Mouse (Mus musculus): ENCODE data around the gene Clcn2. TPM values are rescaled to one million over a fixed set of nuclear protein-coding genes. Genes with fewer than 3 reads are reported as not detected.
A peak's percentile ranks its signal among the peaks of the same experiment; 100 is the strongest.

Gene Clcn2
- 4.6 and 16.9 TPM in 2 replicates for total RNA-seq (2014; rRNA removed; ENCODE audit: low replicate concordance)
- polyA plus RNA-seq (2015; fragmentation: Nextera tagmentation; extraction: Ambion mirVana) = 1.4 and 1.9 TPM in 2 replicates

DNA sequence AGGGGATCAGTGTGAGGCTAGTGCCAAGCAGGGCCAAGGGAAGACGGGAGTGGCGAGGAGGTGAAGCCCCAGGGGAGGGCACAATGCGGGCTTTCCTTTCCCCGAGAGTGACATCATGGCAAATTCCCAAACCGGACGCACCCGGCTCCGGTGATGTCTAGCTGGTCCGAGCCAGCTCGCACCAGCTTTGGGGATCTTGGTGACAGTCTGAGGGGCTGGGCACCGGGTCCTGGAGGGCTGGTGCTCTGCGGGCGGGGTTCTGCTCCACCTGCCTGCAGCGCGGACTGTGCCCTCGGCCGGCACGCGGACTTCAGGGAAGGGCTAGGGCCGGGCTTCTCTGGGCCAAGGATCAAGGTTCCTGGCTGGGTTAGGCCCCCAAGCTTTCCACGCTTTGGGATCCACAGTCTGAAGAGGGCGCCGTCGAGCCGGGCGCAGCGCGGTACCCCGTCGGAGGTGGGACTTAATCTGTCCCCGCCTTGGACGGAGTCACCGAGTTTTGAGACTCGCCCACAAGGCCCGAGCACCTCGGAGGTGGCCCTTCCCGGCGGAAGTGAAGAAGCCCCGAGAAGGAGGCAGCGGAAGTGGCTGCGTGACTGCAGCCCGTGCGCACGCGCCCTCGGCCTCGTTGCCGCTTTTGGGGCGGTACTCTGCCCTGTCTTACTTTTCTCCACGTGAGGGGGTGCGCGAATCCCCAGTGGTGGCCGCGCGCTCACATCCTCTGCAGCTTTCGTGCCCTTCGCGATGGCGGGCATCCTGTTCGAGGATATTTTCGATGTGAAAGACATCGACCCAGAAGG, at the start of gene Clcn2, which contains the start of gene Polr2h:
Gene Clcn2, minus strand, starts transcription at position 566 of the 797 bp plus-strand sequence.
Gene Polr2h, plus strand, starts transcription at position 485 of the 797 bp plus-strand sequence.
- Histone ChIP-seq H3K27me3 (ENCODE audit: control insufficient read depth, insufficient read depth, low read length) (no peaks in the 10 kb centered on the region), H3K9me3 (replicated peaks; ENCODE audit: control insufficient read depth, low read length) (no peaks in the 10 kb centered on the region), H3K4me2 (ENCODE audit: low read depth, low read length) (peak within 1 kb of the TSS; percentile 95), H3K4me3 (ENCODE audit: low read depth, low read length) (peak within 1 kb of the TSS; percentile 64), H3K4me1 (ENCODE audit: control insufficient read depth, insufficient read depth) (0 out of 2 replicates have a peak, but pooled peaks cover 17% of the 10 kb centered on the region), H3K36me3 (replicated peaks; ENCODE audit: control insufficient read depth, insufficient read depth, low read length) (peaks cover 5% of the 10 kb centered on the region), H3K27ac (ENCODE audit: low read depth) (peak within 1 kb of the TSS; percentile 94), H3K9ac (replicated peaks; ENCODE audit: low read depth, low read length) (peak within 1 kb of the TSS; percentile 55)
- ATAC-seq (ENCODE audit: insufficient read depth, low read depth) (peak; percentile 89), DNase-seq (ENCODE audit: low spot score) (peak; percentile 97)
- WGBS = 0% methylated on average over 62 of the region's 62 CpGs
- no peak for TF ChIP-seq EP300 (IDR thresholded peaks at IDR 0.05; ENCODE audit: low read depth)
- TF ChIP-seq CTCF (IDR thresholded peaks at IDR 0.05; ENCODE audit: low read depth) = peak; percentile 50

GRCm38 (mm10) chr16:20765244-20765643, 47.7 kb upstream of the Clcn2 start:
- ATAC-seq (ENCODE audit: insufficient read depth, low read depth) (no peak), DNase-seq (ENCODE audit: low spot score) (no peak)
- H3K36me3 ChIP-seq (replicated peaks; ENCODE audit: control insufficient read depth, insufficient read depth, low read length) = no peaks in the 10 kb centered on the region
- no peak overlapping the region for H3K9ac ChIP-seq (replicated peaks; ENCODE audit: low read depth, low read length)
- H3K4me1 ChIP-seq (ENCODE audit: control insufficient read depth, insufficient read depth) = no peaks in the 10 kb centered on the region
- H3K9me3 ChIP-seq (replicated peaks; ENCODE audit: control insufficient read depth, low read length) = no peaks in the 10 kb centered on the region
- H3K27me3 ChIP-seq (ENCODE audit: control insufficient read depth, insufficient read depth, low read length) = no peaks in the 10 kb centered on the region
- H3K4me2 ChIP-seq (ENCODE audit: low read depth, low read length) = no peak overlapping the region
- no peak overlapping the region for H3K4me3 ChIP-seq (ENCODE audit: low read depth, low read length)
- TF ChIP-seq CTCF (IDR thresholded peaks at IDR 0.05; ENCODE audit: low read depth) (peak; percentile 39), EP300 (IDR thresholded peaks at IDR 0.05; ENCODE audit: low read depth) (no peak)
- no peak overlapping the region for H3K27ac ChIP-seq (ENCODE audit: low read depth)
- 40% methylated on average over 9 of the region's 9 CpGs for WGBS

- Histone ChIP-seq H3K9me3 (replicated peaks; ENCODE audit: control insufficient read depth, low read length) (no peaks in the 10 kb centered on the region), H3K4me1 (ENCODE audit: control insufficient read depth, insufficient read depth) (no peaks in the 10 kb centered on the region), H3K4me2 (ENCODE audit: low read depth, low read length) (no peak overlapping the region), H3K36me3 (replicated peaks; ENCODE audit: control insufficient read depth, insufficient read depth, low read length) (no peaks in the 10 kb centered on the region), H3K27ac (ENCODE audit: low read depth) (no peak overlapping the region), H3K4me3 (ENCODE audit: low read depth, low read length) (no peak overlapping the region), H3K27me3 (ENCODE audit: control insufficient read depth, insufficient read depth, low read length) (no peaks in the 10 kb centered on the region), H3K9ac (replicated peaks; ENCODE audit: low read depth, low read length) (no peak overlapping the region)
- ATAC-seq (ENCODE audit: insufficient read depth, low read depth) (no peak), DNase-seq (ENCODE audit: low spot score) (peak; percentile 23)
- WGBS = 5% methylated on average over 3 of the region's 3 CpGs
- TF ChIP-seq CTCF (IDR thresholded peaks at IDR 0.05; ENCODE audit: low read depth) = peak; percentile 65
- no peak for TF ChIP-seq EP300 (IDR thresholded peaks at IDR 0.05; ENCODE audit: low read depth)
These were observed 44.1 kb upstream of the Clcn2 start for GRCm38 (mm10) chr16:20761681-20762080.

- H3K4me2 ChIP-seq (ENCODE audit: low read depth, low read length) = no peak overlapping the region
- no peak overlapping the region for H3K27ac ChIP-seq (ENCODE audit: low read depth)
- no peak for DNase-seq (ENCODE audit: low spot score)
- no peak for TF ChIP-seq EP300 (IDR thresholded peaks at IDR 0.05; ENCODE audit: low read depth)
- TF ChIP-seq CTCF (IDR thresholded peaks at IDR 0.05; ENCODE audit: low read depth) = no peak
- H3K27me3 ChIP-seq (ENCODE audit: control insufficient read depth, insufficient read depth, low read length) = no peaks in the 10 kb centered on the region
- H3K9ac ChIP-seq (replicated peaks; ENCODE audit: low read depth, low read length) = no peak overlapping the region
- no peaks in the 10 kb centered on the region for H3K4me1 ChIP-seq (ENCODE audit: control insufficient read depth, insufficient read depth)
- no peak for ATAC-seq (ENCODE audit: insufficient read depth, low read depth)
- WGBS = 64% methylated on average over 1 of the region's 1 CpGs
- no peaks in the 10 kb centered on the region for H3K9me3 ChIP-seq (replicated peaks; ENCODE audit: control insufficient read depth, low read length)
- H3K36me3 ChIP-seq (replicated peaks; ENCODE audit: control insufficient read depth, insufficient read depth, low read length) = no peaks in the 10 kb centered on the region
- no peak overlapping the region for H3K4me3 ChIP-seq (ENCODE audit: low read depth, low read length)
These were observed 39.8 kb upstream of the Clcn2 start for GRCm38 (mm10) chr16:20757385-20757784.

DNA sequence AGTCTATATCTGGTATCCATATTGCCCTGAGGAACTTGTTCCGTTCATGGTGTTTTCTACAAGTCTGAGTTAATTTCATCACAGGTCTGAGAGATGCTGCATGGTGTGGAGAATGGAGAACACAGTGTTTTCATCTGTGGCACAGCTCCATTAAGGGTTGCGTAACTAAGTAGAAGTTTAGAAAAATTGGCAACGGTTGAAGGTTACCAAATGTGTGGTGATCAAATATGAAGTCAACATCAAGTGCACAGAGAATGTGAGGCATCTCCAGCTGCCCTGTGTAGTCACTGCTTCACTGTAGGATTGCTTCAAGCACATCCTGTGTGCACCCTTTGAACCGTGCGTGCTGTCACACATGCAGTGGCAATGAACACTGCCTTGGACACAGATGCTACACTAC, 38.5 kb upstream of the Clcn2 start:
- Histone ChIP-seq H3K27me3 (ENCODE audit: control insufficient read depth, insufficient read depth, low read length) (no peaks in the 10 kb centered on the region), H3K9ac (replicated peaks; ENCODE audit: low read depth, low read length) (no peak overlapping the region), H3K27ac (ENCODE audit: low read depth) (no peak overlapping the region), H3K4me2 (ENCODE audit: low read depth, low read length) (no peak overlapping the region), H3K9me3 (replicated peaks; ENCODE audit: control insufficient read depth, low read length) (no peaks in the 10 kb centered on the region), H3K4me1 (ENCODE audit: control insufficient read depth, insufficient read depth) (no peaks in the 10 kb centered on the region), H3K4me3 (ENCODE audit: low read depth, low read length) (no peak overlapping the region), H3K36me3 (replicated peaks; ENCODE audit: control insufficient read depth, insufficient read depth, low read length) (no peaks in the 10 kb centered on the region)
- ATAC-seq (ENCODE audit: insufficient read depth, low read depth) (no peak), DNase-seq (ENCODE audit: low spot score) (no peak)
- TF ChIP-seq CTCF (IDR thresholded peaks at IDR 0.05; ENCODE audit: low read depth) = no peak
- WGBS = 80% methylated on average over 5 of the region's 5 CpGs
